Mouse (Mus musculus) CD4-positive, CD25-positive, alpha-beta regulatory T cell, adult 2 months (primary cell): ENCODE measurements at regions not wholly inside any gene's neighbourhood (a gene's known extent, or its start where the extent isn't known, plus 50 kb on each side); places are given as distances from the start of the nearest gene placed in this dataset.

ENCODE experiments used
- DNase-seq: peaks from one replicate; pipeline ENCODE4 v3.0.0-alpha.2; 2012; ENCODE audit warnings: low read depth, low spot score

DNA sequence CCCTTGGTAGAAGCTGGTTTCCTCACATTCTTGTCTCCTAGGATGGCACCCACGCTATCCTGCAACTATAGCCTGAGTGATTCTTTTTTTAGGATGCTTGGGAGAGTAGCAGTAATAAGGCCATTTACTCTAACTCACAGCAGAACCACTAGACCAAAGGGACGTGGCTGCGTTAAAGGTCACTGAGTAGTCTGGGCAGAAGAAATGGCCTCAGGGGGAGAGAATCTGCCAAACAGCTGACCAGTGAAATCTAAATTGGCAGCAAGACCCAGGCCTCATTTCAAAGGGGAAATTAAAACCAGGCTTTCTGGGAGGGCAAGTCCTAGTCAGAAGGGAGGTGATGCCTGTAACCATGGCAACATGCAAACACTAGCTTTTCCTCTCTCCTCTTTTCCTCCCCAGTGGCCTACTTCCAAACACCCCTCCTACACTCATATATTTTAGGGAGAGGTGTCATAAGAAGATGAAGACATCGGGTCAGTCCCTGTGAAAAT, 267.5 kb downstream of the Nuak1 start:
- no peak for DNase-seq

DNA sequence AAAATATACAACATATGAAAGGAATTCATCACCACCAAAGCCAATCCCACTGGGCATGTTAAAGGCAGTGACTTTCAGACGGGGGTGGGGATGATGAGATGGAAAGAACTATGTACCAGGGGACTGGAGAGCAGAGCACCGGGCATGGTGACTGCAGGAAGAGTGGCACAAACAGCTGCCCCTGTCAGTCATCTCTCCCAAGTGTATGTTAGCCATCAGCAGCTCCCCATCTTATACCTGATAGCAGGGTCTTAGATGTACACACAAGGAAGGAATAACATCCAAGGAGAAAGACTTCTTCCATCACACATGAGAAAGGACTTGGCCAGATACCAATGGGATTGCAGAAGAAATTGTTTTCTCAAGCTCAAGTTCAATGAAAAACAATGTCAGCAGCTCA, 257.2 kb downstream of the Nuak1 start:
- DNase-seq, result no peak

DNA sequence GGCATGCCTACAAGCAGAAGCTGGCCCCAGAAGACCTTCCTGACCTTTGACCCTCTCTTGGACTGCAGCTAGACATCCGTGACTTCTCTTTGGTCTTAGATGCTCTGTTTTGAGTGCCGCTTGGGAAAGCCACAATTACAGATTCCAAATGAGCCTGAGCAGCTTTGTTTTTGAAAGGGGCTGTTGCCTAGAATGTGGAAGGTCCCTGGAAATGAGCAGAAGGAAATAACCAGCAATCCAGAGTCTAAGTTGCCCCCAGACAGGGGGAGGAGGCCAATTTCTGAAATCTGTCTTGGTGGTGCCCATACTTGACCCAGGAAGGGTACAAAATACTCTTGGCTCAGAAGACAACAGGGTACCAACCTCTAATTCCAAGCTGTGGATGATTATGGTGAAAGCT, 253.9 kb downstream of the Nuak1 start:
- DNase-seq, result no peak

DNA sequence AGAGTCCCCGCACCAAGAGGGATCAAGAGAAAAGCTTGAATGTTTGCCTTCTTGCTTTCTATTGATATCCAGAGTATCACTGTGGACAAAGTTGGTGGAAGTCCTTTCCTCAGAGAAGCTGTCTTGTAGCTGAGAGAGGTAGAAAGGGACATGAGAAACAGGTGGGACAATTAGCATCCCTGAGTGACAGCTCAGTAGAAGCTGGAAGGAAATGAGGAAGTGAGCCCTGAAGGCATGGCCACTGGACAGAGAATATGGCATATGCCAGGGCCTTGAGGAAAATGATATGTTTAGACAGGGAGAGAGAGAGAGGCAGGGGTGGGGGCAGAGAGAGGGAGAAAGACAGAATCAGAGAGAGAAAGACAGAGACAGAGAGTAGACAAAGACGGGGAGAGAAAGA, 241.4 kb downstream of the Nuak1 start:
- DNase-seq, result no peak

DNA sequence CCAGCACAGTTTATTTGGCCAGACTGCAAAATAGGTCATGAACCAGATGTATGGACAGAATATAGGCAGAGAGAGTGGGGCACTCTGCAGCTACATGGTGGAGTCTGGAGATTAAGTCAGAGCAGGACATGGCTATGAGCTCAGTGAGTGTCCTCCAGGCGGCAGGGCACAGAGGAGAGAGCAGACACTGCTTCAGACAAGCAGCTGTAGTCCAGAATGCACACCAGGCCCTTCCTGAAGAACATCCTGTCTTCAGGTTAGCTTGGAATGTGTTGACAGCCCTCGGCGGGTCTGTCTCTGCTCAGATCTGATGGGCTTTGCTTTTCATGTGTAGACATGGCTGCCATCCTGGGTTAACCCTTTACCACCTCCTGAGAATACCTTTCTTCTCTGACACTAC, 238.6 kb downstream of the Nuak1 start:
- no peak for DNase-seq

DNA sequence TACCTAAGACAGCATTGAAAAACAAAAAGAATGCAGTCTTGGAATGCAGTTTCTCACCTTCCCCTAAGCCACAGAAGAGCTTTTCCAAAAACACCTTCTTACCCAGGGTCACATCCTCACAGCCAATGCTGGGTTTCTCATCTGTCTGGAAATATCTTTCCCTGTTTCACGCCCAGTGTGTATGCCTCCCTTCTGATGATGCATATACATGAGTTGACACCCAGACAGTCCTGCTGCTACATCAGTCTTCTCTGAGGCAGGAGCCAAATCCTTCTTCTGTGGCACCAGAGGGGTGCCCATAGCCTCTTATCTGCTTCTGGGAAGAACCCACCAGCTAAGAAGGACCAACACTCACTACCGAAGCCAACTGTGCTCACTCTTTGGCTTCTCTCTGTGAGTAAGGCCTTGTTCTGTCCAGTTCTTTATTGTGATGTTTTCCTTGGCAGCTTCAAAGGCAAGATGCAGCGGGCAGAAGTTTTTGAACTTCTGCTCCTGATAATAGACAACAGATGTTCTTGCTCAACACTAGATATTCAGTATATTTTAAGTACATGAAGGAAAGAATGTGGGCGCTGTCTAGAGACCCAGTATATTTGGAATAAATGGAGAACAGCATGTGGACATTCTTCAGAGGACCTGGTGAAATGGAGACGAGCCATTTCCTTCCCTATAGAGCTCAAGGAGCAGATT, 228.2 kb downstream of the Nuak1 start:
- no peak for DNase-seq

DNA sequence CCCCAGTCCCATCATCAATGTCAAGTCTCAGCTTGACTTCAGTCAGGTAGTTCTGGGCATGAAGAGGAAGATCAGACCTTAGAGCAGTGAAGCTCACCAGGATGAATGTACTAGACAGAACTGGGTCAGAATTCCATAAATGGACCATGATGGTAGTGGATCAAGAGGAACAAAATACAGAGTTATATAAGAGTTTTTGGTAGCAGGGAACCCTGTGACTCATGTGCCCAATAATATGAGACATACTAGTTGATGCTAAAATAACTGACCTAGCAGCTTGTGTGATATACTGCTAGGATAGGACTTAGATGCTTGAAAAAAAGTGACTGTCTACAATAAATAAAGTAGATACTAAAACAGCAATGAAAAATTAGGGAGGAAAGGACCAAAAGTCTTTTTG, 225.6 kb downstream of the Nuak1 start:
- DNase-seq, result no peak

DNA sequence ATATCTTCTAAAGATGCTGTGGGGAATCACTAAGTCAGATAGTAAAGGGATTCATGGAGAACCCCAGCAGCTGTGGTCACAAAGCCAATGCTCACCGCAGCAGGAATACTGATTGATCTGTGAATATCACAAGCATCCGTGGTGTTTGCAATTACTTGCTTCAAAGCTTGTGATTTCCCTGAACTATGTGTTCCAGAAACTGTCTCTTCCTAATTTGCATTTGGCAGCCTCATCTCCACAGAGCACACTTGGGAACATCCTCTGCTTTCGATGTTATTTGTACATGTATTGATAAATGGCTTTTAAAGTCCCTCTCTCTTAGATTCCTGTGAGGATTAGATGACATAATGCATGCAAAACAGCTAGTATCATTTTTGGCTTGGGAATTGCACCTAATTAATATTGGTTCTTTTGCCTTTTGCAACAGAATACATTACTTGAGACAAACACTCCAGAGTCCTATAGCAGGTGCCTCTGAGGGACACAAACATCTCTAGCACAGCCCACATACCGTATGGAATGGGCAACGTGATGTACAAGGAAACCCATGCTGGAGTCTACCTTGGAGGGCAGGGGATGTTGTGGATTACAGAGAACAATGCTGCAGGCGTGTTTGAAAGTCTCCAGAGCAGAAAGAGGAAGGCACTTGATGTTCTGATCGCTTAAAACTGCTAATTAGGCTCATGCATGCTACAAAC, 211.0 kb downstream of the Nuak1 start:
- no peak for DNase-seq

DNA sequence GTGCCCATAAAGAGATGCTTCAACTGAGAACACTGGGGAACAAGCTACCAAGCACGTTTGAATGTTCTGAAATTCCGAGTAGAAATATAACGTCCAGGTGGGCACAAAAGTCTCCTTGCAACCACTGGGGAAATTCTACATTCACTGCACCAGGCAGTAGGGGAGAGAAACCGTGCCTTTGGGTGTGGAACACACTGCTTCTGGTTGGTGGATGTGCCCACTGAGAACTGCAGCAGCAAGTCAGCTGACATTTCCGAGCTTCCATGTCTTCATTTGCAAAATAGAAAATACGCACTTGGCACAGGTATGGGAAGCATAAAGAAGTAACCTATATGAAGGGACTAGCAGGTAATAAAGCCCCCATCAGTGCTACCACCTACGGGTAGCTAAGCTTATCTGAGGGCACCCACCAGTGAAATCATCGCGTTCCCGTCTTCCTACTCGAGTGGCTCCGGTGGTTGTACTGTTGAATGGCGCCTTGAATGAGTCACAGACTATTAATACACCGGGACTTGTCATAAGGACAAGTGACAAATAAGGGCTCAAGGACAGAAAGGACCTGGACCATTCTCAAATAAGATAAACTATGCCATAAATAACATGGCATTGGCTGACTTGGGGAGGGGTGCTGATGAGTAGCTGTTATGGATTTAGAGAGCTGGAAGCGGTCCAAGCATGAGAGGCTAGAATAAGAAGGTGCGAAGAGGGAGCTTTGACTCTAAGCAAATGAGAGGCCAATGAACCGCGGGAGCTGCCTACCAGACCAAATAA, 210.2 kb downstream of the Nuak1 start:
- no peak for DNase-seq

DNA sequence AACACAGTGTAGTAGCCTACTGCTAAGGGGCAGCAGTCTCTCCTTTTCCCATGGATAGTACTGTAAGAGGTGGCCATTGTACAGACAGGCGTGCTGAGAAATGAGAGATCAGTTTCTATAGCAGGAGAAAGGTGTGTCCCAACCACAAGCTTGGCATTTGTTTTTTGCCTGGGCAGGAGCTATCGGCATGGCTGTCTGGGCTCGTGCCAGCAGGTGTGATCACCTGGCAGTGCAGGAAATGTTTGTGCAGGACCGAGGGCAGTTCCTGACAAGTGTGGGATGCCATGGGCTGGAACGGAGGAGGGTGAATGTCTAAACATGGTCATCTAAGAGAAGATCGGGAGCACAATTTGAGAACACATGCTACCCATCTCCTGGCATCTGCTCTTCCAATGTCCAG, 205.4 kb downstream of the Nuak1 start:
- no peak for DNase-seq

DNA sequence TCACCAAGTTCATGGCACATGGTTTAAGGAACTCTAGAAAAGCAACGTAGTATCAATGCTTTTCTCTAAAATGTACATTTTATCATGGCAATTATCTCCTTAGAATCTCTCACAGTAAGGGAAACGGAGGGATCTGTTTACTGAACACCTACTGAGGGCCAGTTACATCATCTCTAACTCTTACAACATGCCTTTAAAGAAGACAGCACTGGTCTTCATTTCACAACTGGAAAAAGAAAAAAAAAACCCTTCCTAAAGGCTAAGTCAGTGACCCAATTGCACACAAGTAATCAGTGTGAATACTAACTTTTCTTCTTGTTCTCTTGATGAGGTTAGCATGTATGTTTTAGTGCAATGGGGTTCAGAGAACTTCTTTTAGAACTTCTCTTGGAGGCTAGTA, 204.2 kb downstream of the Nuak1 start:
- DNase-seq, result no peak

DNA sequence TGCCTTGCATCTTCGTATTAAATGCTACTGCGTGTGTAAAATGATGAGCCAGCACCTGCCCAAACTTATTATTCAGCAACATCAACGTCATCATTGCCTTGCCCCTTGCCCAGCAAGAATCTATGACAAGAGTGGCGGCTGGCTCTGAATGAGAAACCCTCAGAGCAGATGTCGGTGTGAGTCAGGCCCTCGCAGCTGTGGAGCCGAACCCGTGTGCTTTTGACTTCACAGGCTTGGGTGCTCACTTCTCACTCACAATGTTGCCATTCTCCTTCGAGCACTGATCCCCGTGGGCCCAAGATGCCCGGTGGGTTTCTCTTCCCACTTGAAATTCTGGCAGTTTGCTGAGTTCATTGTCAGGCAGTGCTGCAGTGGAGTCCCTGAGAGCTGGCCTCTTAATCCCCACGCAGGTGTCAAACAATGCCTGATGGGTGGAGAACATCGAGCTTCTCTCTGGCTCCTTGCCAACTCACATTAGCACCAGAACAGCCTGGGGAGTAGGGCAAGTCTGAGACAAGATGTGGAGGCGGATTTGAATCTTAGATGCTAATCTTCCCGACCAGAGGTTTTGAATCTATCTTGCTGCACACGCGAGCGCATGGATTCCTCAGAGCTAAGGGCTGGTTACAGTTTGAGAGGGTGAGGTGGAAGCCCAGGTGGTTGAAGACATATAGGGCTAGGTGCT, 202.0 kb downstream of the Nuak1 start:
- no peak for DNase-seq

DNA sequence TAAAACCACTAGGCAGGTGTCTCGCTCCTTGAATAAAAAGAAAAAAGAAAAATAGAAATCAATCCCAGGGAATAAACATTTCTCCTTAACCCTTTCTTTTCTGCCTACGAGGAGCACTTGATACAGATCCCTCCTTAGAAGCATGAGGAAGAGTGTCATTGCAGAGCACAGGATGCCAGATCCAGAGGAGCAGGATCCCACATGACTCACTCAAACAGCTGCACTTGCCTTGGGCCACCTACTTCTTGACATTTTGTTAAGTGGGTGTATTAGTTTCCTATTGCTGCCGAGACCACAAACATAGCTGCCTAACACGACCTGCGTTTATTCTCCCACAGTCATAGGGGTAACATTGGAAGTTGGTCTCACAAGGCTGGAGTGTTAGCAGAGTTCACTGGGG, 197.1 kb downstream of the Nuak1 start:
- DNase-seq, result no peak

DNA sequence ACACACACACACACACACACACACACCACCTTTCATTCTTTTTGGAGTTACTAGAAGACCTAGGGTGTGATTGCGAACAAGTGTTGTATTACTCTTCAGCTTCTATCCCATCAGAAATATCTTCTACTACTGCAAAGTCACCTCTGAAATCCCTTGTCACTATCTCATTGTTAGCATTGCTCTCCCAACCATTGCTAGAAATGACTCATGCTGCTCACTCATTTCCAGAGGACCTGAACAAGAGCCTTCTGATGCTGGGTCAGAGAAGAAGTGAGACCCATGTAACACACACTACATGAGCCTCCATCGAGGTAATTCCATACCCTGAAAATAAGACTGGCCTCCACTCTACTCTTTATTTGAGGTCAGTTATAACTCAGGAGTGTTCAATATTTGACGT, 191.1 kb downstream of the Nuak1 start:
- no peak for DNase-seq

DNA sequence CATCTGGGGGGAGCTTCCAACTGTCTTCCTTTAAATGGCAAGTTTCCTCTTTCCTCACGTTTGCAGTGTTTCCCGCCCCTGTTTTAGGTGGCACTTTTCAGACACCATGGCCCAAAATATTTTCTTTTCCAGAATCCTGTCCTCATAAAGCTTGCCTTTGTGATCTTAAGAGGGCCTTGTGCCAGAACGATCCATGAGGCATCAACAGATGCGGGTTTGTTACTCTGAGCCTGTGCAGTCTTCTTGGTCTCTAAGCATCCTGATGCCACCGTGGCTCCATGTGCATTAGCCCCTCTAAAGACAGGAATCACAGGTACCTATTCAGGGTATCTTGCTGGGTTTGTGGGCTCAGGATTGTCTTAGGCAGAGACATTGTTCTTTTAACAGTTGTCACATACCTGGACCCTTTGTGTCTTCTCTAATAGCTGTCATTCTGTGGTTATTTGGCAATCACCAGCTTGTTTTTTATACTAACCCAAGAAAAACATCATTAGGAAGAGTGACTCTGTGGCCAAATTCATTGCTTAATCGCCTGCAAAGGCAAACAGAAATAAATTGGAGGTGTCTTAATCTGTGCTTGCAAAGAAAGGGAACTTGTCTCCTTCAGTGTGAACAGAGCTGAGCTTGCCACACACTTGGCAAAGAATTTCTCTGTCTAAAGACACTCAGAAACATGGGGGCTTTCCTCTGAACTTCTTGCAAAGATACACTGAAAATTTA, 179.3 kb downstream of the Nuak1 start:
- DNase-seq, result no peak

DNA sequence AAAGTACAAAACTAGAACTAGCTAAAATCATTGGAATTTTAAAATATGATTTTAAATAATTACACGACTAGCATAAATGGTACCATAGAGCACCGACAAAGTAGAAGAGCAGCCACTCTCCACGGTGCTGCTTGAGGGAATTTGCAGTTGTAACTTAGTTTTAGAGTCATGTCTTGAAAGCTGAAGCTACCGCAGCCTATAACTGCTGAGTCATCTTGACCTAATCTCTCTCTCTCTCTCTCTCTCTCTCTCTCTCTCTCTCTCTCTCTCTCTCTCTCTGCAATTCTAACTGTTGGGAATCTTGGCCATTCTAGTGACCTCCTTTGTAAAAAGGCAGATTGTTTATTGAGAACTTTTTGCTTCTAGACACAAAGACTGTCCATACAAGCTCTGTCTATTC, 177.5 kb downstream of the Nuak1 start:
- DNase-seq, result no peak

DNA sequence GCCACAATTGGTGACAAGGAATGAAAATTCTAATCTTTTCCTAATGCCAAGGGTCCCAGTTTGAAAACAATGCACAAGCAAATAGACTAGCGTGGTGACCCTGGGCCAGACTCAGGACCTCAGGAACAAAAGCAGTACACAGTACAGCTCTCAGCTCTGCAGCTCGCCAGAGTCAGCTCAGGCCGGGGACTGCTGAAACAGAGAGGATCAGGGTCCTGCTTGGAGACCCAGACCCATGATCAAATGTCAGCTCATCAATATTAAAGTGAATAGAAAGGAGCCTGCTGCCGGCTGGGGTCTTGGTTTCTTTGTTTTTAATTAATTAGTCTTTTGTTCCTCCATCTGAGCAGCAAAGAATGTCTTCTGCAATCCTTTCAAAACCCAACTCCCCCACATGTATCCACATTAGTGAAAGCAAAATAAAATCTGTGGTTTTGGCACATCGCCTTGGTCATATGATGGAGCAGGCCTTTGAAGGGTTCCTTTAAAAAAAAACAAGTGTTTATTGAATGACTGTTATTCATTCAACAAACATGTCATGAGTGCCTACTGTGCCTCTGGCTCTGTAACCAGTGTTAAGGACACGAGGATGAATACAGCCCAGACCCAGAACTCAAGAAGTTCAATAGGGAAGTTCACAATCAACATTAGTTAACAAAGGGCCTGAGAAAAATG, 154.4 kb downstream of the Nuak1 start:
- DNase-seq, result no peak

DNA sequence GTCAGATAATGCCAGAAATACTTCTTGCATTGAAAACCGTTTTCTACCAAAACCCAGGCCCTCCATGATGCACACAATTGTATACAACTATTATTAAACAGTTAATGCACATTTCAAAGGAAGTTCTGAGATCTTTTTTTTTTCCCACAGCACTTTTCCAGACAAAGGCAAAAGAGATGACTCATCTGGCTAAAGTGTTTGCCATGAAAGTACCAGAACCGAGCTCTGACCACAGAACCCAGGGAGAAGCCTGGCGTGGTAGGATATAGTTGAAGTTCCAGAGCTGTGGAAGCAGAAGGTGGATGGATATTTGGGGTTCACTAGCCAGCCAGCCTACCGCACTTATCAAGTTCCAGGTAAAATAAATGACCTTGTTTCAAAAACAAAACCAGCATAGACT, 146.0 kb downstream of the Nuak1 start:
- no peak for DNase-seq

DNA sequence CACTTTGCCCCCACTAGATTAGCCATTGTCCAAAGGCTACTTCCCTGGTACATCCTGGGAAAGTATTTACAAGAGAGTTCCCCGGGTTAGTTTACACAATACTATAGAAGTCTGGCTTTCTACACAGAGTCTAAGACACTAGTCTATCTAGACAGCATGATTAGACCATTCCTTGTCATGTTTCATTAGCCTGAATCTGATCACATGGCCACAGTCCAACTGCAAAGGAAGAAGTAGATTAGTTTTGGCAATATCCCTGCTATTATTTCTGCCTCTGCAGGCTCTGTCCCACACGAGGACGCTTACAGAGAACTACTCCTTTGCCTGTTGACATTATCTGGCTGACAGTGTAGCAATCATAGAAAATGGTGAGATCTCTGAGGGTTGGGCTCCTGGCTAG, 144.2 kb downstream of the Nuak1 start:
- DNase-seq, result no peak

DNA sequence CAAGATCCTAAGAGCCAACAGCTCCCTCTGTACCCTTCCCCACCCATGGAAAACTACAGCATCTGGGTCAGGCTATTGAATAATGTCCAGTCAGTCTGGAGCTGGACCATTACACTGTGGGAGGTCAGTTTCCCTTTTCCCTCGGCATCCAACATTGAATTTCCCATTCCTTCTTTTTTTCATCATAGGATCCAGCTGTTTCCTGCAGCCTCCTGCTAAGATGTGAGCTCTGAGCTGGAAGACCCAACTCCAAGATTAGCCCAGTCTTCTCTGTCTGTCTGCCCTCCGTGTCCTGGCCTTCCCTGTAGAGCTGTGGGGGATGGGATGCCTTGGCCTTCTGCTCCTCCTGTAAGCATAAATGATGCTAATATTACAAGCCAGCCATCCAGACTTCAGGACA, 138.8 kb downstream of the Nuak1 start:
- DNase-seq, result no peak
